Mouse (Mus musculus): ENCODE data around the gene Cep164.

GRCm38 (mm10) chr9:45849528-45850408 is 21.3 kb upstream of the Cep164 start:
- TF ChIP-seq CTCF (IDR thresholded peaks at IDR 0.05; ENCODE audit: low read depth) (no peak), EP300 (IDR thresholded peaks at IDR 0.05; ENCODE audit: low read depth) (no peak)
